Mouse (Mus musculus) ES-Bruce4 (cell line): ENCODE measurements at regions not wholly inside any gene's neighbourhood (a gene's known extent, or its start where the extent isn't known, plus 50 kb on each side); places are given as distances from the start of the nearest gene placed in this dataset.

Source experiments
- CTCF ChIP-seq: IDR thresholded peaks from one replicate; pipeline ENCODE4 v1.8.1; 2011; ENCODE audit warnings: low read depth, low read length
- EP300 ChIP-seq: IDR thresholded peaks from 2 replicates; pipeline ENCODE4 v1.6.1; 2011; ENCODE audit warnings: low read depth, low read length; ENCODE audit not compliant: insufficient read depth
- POLR2A ChIP-seq: IDR thresholded peaks from one replicate; pipeline ENCODE4 v1.8.1; 2011; ENCODE audit warnings: low read length; ENCODE audit not compliant: insufficient read depth

DNA sequence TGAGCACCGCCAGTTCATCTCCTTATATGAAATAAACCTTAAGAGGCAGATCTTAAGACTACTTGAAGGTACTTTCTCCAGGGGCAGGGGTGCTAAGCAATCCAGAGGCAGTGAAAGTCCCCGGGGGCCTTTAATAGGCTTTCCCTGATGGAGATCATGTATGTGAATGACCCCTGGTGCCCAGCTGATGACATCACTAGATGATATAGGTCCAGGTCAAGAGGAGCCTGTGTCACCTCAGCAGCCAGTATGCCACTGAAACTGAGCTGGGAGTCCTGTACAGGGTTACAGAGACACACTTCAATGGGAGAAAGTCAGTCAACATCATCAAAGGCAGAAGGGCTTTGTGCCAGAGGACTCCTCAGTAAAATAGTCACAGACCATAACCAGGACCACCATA is 457.8 kb downstream of the Wdr11 start:
- TF ChIP-seq CTCF = no peak
- no peak for TF ChIP-seq POLR2A
- no peak for TF ChIP-seq EP300
